Mouse (Mus musculus): Measurements from ENCODE around the gene Dtx3l. TPM values are rescaled to one million over a fixed set of nuclear protein-coding genes. Genes with fewer than 3 reads are reported as not detected.
"Not testable (repeated sequence)": the region's sequence is repeated elsewhere in the genome, so short reads cannot be mapped to it uniquely, and the experiment has no call there.

The Dtx3l gene
- polyA plus RNA-seq, 1 experiment from 2014 or later, result 5.5 TPM

GRCm38 (mm10) chr16:35966411-35967115 is 27.6 kb upstream of the Dtx3l start:
- H3K4me2 ChIP-seq, result no peak overlapping the region
- ATAC-seq (replicated peaks; ENCODE audit: insufficient number of reproducible peaks, insufficient read depth, low FRiP score, low read depth), result no peak
- H3K4me3 ChIP-seq, result no peak overlapping the region
- H3K36me3 ChIP-seq, result peaks cover 10% of the 10 kb centered on the region; the same call in 1 of the 2 replicates
- no peaks in the 10 kb centered on the region for H3K4me1 ChIP-seq (replicated peaks)
- H3K9me3 ChIP-seq (replicated peaks), result no peaks in the 10 kb centered on the region
- no peak overlapping the region for H3K9ac ChIP-seq
- no peak overlapping the region for H3K27ac ChIP-seq
- no peaks in the 10 kb centered on the region for H3K27me3 ChIP-seq
- 65% methylated on average over 5 of the region's 5 CpGs for WGBS

- not testable (repeated sequence) for H3K9me3 ChIP-seq (replicated peaks); H3K4me3 ChIP-seq; H3K27me3 ChIP-seq; H3K27ac ChIP-seq; ATAC-seq (replicated peaks; ENCODE audit: insufficient number of reproducible peaks, insufficient read depth, low FRiP score, low read depth); H3K4me1 ChIP-seq (replicated peaks); H3K4me2 ChIP-seq; H3K9ac ChIP-seq
- WGBS, result 72% methylated on average over 3 of the region's 4 CpGs
- H3K36me3 ChIP-seq, result peaks cover 10% of the 10 kb centered on the region; the same call in 1 of the 2 replicates
These were observed 27.0 kb upstream of the Dtx3l start for GRCm38 (mm10) chr16:35965991-35966390.

- WGBS, result 81% methylated on average over 5 of the region's 5 CpGs
- Histone ChIP-seq H3K9ac (no peak overlapping the region), H3K27ac (no peak overlapping the region), H3K27me3 (no peaks in the 10 kb centered on the region), H3K4me1 (replicated peaks) (peaks cover 11% of the 10 kb centered on the region), H3K9me3 (replicated peaks) (0 out of 2 replicates have a peak, but pooled peaks cover 3% of the 10 kb centered on the region), H3K4me2 (no peak overlapping the region), H3K36me3 (peaks cover 24% of the 10 kb centered on the region), H3K4me3 (no peak overlapping the region)
- no peak for ATAC-seq (replicated peaks; ENCODE audit: insufficient number of reproducible peaks, insufficient read depth, low FRiP score, low read depth)
These were observed 13.7 kb upstream of the Dtx3l start for GRCm38 (mm10) chr16:35952628-35953130.

- Histone ChIP-seq H3K27me3 (no peaks in the 10 kb centered on the region), H3K27ac (no peak overlapping the region), H3K9ac (no peak overlapping the region), H3K36me3 (peaks cover 28% of the 10 kb centered on the region), H3K4me3 (no peak overlapping the region), H3K9me3 (replicated peaks) (0 out of 2 replicates have a peak, but pooled peaks cover 3% of the 10 kb centered on the region), H3K4me1 (replicated peaks) (peaks cover 11% of the 10 kb centered on the region), H3K4me2 (no peak overlapping the region)
- no peak for ATAC-seq (replicated peaks; ENCODE audit: insufficient number of reproducible peaks, insufficient read depth, low FRiP score, low read depth)
- WGBS, result 87% methylated on average over 3 of the region's 3 CpGs
These were observed 12.3 kb upstream of the Dtx3l start for GRCm38 (mm10) chr16:35951216-35951615.

- peaks cover 11% of the 10 kb centered on the region for H3K4me1 ChIP-seq (replicated peaks)
- H3K27me3 ChIP-seq, result no peaks in the 10 kb centered on the region
- H3K27ac ChIP-seq, result peak overlapping the region; percentile 74
- H3K9me3 ChIP-seq (replicated peaks), result 0 out of 2 replicates have a peak, but pooled peaks cover 3% of the 10 kb centered on the region
- peaks cover 30% of the 10 kb centered on the region for H3K36me3 ChIP-seq
- peak overlapping the region; percentile 2 for H3K4me2 ChIP-seq
- no peak overlapping the region for H3K9ac ChIP-seq
- ATAC-seq (replicated peaks; ENCODE audit: insufficient number of reproducible peaks, insufficient read depth, low FRiP score, low read depth), result peak; percentile 85
- 28% methylated on average over 5 of the region's 5 CpGs for WGBS
- no peak overlapping the region for H3K4me3 ChIP-seq
These were observed 10.3 kb upstream of the Dtx3l start for GRCm38 (mm10) chr16:35949264-35949663.

- no peak for ATAC-seq (replicated peaks; ENCODE audit: insufficient number of reproducible peaks, insufficient read depth, low FRiP score, low read depth)
- H3K27ac ChIP-seq, result no peak overlapping the region
- H3K36me3 ChIP-seq, result peaks cover 9% of the 10 kb centered on the region; the same call in 1 of the 2 replicates
- no peak overlapping the region for H3K4me2 ChIP-seq
- H3K4me1 ChIP-seq (replicated peaks), result peaks cover 8% of the 10 kb centered on the region; the same call in 1 of the 2 replicates
- H3K9ac ChIP-seq, result no peak overlapping the region
- no peaks in the 10 kb centered on the region for H3K9me3 ChIP-seq (replicated peaks)
- WGBS, result 80% methylated on average over 7 of the region's 7 CpGs
- no peaks in the 10 kb centered on the region for H3K27me3 ChIP-seq
- H3K4me3 ChIP-seq, result no peak overlapping the region
These were observed 2.4 kb upstream of the Dtx3l start for GRCm38 (mm10) chr16:35941382-35941781.

- peak overlapping the region; percentile 81 for H3K4me3 ChIP-seq
- peak overlapping the region; percentile 78; the same call in 1 of the 2 replicates for H3K27ac ChIP-seq
- 0 out of 2 replicates have a peak overlapping the region, but pooled peaks have one; percentile 80 for H3K9ac ChIP-seq
- no peaks in the 10 kb centered on the region for H3K9me3 ChIP-seq (replicated peaks)
- peak; percentile 51 for ATAC-seq (replicated peaks; ENCODE audit: insufficient number of reproducible peaks, insufficient read depth, low FRiP score, low read depth)
- peaks cover 6% of the 10 kb centered on the region; the same call in 1 of the 2 replicates for H3K36me3 ChIP-seq
- WGBS, result 11% methylated on average over 9 of the region's 9 CpGs
- peak overlapping the region; percentile 74 for H3K4me2 ChIP-seq
- H3K4me1 ChIP-seq (replicated peaks), result peaks cover 8% of the 10 kb centered on the region; the same call in 1 of the 2 replicates
- no peaks in the 10 kb centered on the region for H3K27me3 ChIP-seq
These were observed 739 bp upstream of the Dtx3l start for GRCm38 (mm10) chr16:35939690-35940089.

GRCm38 (mm10) chr16:35939261-35939660 is 310 bp upstream of the Dtx3l start:
- ATAC-seq (replicated peaks; ENCODE audit: insufficient number of reproducible peaks, insufficient read depth, low FRiP score, low read depth), result no peak
- Histone ChIP-seq H3K4me3 (peak overlapping the region; percentile 81), H3K36me3 (peaks cover 6% of the 10 kb centered on the region; the same call in 1 of the 2 replicates), H3K9me3 (replicated peaks) (no peaks in the 10 kb centered on the region), H3K9ac (peak overlapping the region; percentile 80), H3K4me1 (replicated peaks) (peaks cover 8% of the 10 kb centered on the region; the same call in 1 of the 2 replicates), H3K27ac (peak overlapping the region; percentile 78), H3K27me3 (no peaks in the 10 kb centered on the region), H3K4me2 (peak overlapping the region; percentile 74)
- 6% methylated on average over 6 of the region's 6 CpGs for WGBS

GRCm38 (mm10) chr16:35933181-35933580 is 5.8 kb downstream of the Dtx3l start:
- Histone ChIP-seq H3K4me1 (replicated peaks) (0 out of 2 replicates have a peak, but pooled peaks cover 4% of the 10 kb centered on the region), H3K4me3 (no peak overlapping the region), H3K9ac (no peak overlapping the region), H3K27ac (no peak overlapping the region), H3K36me3 (peaks cover 4% of the 10 kb centered on the region; the same call in 1 of the 2 replicates), H3K27me3 (no peaks in the 10 kb centered on the region), H3K9me3 (replicated peaks) (no peaks in the 10 kb centered on the region), H3K4me2 (no peak overlapping the region)
- no peak for ATAC-seq (replicated peaks; ENCODE audit: insufficient number of reproducible peaks, insufficient read depth, low FRiP score, low read depth)
- 66% methylated on average over 10 of the region's 10 CpGs for WGBS

GRCm38 (mm10) chr16:35932179-35933055 is 6.5 kb downstream of the Dtx3l start:
- no peak for ATAC-seq (replicated peaks; ENCODE audit: insufficient number of reproducible peaks, insufficient read depth, low FRiP score, low read depth)

GRCm38 (mm10) chr16:35924341-35924740 is 14.6 kb downstream of the Dtx3l start:
- no peaks in the 10 kb centered on the region for H3K9me3 ChIP-seq (replicated peaks)
- no peak overlapping the region for H3K4me3 ChIP-seq
- no peak overlapping the region for H3K4me2 ChIP-seq
- WGBS, result 86% methylated on average over 5 of the region's 5 CpGs
- H3K36me3 ChIP-seq, result no peaks in the 10 kb centered on the region
- no peaks in the 10 kb centered on the region for H3K27me3 ChIP-seq
- no peak for ATAC-seq (replicated peaks; ENCODE audit: insufficient number of reproducible peaks, insufficient read depth, low FRiP score, low read depth)
- no peak overlapping the region for H3K27ac ChIP-seq
- H3K9ac ChIP-seq, result no peak overlapping the region
- no peaks in the 10 kb centered on the region for H3K4me1 ChIP-seq (replicated peaks)

More at GRCm38 (mm10) chr16:35932179-35933055, 6.5 kb downstream of the Dtx3l start:
- H3K36me3 ChIP-seq, result peaks cover 4% of the 10 kb centered on the region; the same call in 1 of the 2 replicates
- H3K9ac ChIP-seq, result no peak overlapping the region
- 81% methylated on average over 19 of the region's 19 CpGs for WGBS
- H3K27me3 ChIP-seq, result no peaks in the 10 kb centered on the region
- no peaks in the 10 kb centered on the region for H3K4me1 ChIP-seq (replicated peaks)
- no peak overlapping the region for H3K27ac ChIP-seq
- no peak overlapping the region for H3K4me3 ChIP-seq
- no peaks in the 10 kb centered on the region for H3K9me3 ChIP-seq (replicated peaks)
- no peak overlapping the region for H3K4me2 ChIP-seq
